Mouse (Mus musculus): ENCODE results near the gene Nedd4.
A peak's percentile ranks its signal among the peaks of the same experiment; 100 is the strongest.

Nedd4 gene

DNA sequence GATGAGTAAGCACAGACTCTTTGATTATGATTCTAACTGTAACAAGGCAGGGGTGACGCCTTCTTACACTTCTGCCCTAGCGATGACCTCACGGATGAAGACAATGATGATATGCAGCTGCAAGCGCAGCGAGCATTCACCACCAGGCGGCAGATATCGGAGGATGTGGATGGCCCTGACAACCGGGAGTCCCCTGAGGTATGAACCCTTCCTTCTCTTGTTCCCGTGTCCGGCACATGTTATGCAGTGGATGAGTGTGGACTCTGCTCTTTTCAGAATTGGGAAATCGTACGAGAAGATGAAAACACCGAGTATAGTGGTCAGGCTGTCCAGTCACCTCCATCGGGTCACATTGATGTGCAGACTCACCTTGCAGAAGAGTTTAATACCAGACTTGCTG is 59.1 kb downstream of the Nedd4 start:
- DNase-seq (ENCODE audit: low read depth, low spot score) = no peak

DNA sequence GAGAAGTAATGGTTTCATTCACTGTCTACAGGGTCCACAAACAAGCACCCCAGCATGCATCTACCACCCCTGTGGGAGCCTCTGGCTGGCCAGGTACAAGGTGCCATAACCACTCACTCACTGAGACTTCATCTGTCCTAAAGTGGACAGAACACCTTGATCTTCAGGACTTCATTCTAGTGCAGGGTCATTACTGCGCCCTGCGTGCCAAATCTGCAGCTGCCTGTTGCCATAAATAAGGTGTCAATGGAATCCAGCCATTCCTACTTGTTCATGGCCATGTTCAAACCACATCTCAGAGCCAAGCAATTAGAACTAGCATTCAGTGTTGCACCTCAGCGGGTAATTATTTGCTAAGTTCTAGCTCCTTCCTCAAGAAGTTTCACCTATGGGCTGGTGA is 60.5 kb downstream of the Nedd4 start:
- DNase-seq (ENCODE audit: low read depth, low spot score) = no peak

DNA sequence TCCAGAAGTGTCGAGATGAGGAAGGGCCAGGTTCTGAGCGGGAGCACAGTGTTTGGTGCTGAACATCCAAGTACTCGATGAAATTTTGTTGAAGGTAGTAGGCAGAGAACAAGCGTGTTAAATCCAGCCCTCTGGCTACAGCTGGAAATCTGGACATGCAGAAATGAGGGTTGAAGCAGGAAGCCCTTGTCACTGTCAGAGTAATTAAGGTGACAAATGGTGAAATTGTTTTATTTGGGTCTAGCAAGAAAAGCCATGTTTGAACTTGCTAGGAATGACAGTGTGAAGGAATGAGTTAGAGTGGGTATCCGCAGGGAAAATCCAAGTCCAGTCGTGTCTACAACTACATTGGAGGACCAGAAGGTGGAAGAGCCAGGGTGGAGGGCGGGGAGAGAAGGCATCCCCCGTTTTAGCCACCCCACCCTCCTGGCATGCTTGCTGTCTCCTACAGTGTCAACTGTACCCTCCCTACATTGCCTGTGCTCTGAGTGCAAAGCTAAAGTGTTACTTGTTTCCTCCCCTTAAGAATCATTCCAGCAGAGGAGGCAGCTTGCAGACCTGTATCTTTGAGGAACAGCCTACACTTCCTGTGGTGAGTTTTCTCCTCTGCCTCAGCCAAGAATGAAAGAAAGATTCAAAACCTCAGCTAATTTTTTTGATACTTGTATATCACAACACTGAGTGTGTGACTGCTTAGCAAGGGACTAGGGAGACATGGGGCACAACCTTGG is 62.5 kb downstream of the Nedd4 start:
- DNase-seq (ENCODE audit: low read depth, low spot score) = no peak

DNA sequence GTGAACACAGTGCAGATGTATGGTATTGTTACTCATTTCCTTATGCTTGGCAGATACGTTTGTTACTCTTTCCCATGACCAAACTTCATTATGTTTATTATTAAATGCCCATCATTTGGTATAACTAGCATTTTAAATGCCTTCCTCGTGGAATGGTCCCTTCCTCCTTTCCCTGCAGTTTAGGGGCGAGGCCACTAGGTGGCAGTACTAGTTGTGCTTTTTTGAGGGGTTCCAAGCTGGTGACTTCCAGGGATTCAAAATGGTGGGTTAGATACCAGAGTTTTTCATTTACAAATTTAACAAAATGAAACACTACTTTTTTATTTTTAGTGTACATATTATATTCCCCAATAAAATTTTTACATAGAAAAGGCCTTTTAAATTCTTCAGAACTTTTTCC is 71.8 kb downstream of the Nedd4 start:
- peak; percentile 28 for DNase-seq (ENCODE audit: low read depth, low spot score)

DNA sequence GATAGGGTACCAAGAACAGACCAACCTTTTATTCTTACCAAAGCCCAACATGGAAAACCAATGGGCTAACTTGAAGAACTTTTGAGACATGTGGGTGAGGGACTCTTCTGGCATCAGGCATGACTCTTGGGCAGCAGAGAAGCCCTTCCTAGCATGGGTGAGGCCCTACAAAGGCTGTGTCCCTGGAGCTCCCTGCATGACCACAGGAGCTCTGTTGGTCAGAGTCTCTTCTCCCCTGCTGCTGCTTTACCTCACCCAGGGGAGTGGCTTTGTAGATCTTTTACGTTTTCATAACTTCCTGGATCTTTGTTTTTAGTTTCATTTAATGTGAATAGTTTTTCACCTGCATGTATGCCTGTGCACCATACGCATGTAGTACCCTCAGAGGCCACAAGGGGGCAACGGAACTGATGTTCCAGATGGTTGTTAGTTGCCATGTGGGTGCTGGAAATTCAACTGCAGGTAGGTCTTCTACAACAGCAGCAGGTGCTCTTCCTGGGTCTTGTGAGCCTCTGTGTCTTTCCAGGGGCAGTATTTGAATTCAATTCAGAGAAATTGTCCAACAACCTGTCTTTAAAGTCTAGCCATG is 73.8 kb downstream of the Nedd4 start:
- DNase-seq (ENCODE audit: low read depth, low spot score) = peak; percentile 50

DNA sequence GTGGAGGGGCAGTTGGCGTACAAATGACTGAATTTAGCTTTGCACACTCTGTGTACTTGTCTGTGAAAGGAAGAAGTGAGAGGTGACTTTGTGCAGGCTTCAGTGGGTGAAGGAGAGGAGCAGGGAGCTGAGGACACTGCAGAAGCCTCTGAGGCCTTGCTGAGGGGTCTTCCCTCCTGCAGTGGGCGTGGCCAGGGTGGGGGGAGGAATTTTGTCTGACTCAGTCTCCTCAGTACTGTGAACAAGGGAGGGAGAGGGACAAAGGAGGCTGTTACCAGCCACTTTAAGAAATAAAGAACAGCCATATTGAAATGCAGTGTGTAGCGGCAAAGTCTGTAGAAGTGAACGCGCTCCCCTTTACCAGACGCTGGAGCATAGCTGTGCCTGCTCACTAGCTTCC is 79.1 kb downstream of the Nedd4 start:
- DNase-seq (ENCODE audit: low read depth, low spot score) = no peak

DNA sequence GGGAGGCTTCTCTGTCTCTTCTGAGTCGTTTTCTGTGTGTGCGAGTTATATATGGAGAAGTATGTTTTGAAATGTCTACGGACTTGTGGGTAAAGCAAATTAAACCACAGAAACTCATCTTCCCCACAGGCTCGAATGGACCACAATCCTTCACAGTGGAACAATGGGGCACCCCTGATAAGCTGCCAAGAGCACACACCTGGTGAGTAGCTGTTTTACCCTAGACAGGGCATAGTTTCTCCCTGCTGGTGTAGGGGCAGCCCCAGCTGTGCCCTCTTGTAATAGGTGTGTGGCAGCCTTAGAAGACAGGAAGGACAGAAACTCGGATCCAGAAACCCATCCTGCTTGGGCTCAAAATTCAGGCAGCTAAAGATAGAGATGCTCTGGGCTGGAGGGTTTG is 84.1 kb downstream of the Nedd4 start:
- no peak for DNase-seq (ENCODE audit: low read depth, low spot score)

DNA sequence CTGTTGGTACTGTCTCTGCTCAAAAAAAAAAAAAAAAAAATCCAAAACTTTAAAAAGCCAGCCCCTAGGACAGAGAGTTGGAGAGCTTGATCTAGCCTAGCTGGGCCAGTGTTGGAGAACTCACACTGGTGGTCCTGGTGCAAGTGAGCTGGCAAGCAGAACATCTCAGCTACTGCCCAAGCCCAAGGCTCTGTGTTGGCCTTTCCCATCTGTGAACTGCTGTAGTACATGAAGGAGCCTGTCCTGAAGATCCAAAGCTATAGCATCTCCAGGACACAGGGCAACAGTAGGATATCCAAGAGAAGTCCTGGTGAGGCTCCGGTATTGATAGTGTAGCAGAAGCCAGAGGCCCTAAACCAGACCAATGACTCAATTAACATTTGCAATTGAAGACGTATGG is 88.1 kb downstream of the Nedd4 start:
- DNase-seq (ENCODE audit: low read depth, low spot score) = no peak

DNA sequence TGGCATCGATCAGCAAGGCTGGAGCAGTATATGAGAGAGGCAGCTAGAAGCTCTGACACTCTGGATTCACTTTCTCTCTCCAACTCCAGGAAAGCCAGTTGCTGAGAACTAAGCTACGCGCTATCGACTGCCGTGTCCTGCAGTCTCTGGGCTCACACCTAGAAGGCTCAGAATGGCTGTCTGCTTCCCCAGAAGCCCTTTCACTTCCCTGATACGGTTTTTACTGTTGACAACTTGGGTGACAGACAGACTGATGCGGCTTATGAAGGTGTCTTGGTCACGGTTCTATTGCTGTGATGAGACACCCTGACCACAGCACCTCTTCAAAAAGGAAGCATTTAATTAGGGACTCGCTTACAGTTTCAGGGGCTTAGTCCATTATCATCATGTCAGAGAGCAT is 90.5 kb downstream of the Nedd4 start:
- DNase-seq (ENCODE audit: low read depth, low spot score) = no peak

DNA sequence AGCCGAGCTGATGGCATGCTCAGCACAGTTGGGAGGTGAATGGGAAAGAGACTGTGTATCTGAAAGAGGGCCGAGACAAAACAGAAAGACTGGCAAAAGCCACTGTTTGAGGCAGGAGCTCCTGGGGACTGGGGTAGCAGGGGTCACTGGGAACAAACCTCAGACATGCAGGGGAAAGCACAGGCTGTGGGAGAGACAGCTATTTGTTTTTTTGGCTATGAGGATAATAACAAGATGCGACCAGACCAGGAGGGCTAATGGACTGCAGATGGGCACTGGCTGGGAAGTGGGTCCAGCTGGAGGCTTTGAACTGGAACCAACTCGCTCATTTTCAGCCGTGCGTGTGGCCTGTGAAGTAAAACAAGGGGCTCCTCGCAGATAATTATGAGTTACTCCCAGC is 91.6 kb downstream of the Nedd4 start:
- DNase-seq (ENCODE audit: low read depth, low spot score) = no peak

DNA sequence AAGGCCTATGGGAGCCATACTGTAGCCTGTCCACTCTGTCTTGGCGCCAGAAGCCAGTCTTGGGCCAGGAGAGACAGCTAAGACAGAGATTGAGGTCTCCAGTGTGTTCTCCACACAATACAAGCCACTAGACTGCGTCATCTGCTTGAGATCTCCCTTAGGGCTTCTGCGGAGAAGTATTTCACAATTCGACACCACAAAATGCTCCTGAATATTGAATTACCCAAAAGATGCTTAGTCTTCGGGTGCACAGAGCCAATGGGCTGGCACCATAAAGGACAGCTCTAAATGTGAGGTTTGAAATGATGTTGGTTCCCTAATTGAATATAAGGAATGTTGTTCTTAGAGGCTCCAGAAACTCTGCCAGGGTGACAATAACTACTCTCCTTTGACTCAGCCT is 95.0 kb downstream of the Nedd4 start:
- no peak for DNase-seq (ENCODE audit: low read depth, low spot score)

DNA sequence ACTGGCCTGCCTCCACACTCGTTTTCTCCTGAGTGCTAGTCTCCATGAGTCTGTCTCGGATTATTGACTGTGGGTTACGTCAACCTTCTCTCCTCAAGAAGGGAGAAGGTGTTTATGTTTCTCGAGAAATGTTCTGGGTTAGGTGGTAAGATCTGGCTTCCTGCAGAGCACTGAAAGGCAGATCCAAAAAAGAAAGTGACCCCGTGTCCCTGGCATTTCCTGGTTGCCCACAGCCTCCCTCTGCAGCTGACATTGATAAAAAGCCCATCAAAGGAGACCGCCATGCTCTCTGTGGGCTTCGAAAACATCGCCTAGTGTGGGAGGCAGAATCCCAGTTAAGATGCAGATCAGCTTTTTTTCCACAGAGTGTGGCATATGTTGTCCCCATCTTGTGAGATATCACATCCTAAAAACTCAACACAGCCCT is 96.6 kb downstream of the Nedd4 start:
- no peak for DNase-seq (ENCODE audit: low read depth, low spot score)

DNA sequence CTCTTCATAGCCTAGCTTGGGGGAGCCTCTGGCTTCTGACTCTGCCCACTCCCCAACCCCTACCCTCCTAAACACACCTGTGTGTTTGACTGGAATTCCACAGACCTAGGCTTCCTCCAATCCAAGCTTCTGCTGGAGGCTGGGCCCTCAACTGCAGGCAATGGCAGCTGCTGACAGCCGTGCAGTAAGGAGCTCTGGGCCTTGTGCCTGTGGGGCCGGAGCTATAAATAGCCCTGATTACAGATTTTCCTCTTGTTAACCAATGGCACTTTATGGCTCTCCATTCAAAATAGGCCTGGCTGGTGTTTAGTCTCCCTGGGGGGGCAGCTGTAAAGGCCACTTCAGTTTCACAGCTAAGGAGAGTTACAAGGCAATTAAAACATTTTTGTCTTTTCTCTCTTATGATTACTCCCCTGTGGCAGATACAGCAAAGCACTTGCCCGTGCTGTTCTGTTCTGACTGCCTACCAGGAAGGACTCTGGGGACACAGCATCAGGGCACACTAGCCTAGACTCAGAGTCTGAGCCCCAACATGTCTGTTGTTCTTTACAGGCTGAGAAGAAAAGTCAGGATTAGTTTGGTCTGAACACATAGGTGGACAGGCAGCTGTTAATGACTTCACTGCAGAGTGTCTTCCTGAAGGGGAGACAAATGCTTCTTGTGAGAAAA is 101.0 kb downstream of the Nedd4 start:
- DNase-seq (ENCODE audit: low read depth, low spot score) = no peak

DNA sequence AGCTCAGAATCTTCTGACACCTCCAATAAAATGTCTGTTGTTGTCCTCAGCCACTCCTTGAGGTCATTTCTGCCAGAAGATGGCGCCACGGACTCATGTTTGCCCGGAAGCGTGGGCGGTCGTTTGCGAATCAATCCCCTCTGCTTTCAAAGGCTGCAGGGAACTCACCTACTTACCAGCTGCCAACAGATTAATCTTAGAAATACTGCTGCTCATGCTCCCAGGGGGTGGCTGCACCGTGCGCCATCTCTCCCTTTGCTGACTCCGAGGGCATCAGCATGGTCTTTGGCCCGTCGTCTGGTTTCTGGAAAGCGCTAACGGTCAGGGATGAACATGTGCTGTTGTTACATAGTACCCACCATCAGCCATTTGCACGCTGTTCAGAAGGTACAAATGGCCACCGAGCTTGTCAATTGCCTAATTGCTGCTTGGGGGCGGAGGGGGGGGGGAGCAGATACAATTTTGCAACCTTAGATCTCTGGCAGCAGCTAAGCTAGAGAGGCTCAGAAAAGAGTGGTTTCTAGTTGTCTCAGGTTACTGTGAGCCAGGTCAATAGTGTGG is 104.7 kb downstream of the Nedd4 start:
- no peak for DNase-seq (ENCODE audit: low read depth, low spot score)

DNA sequence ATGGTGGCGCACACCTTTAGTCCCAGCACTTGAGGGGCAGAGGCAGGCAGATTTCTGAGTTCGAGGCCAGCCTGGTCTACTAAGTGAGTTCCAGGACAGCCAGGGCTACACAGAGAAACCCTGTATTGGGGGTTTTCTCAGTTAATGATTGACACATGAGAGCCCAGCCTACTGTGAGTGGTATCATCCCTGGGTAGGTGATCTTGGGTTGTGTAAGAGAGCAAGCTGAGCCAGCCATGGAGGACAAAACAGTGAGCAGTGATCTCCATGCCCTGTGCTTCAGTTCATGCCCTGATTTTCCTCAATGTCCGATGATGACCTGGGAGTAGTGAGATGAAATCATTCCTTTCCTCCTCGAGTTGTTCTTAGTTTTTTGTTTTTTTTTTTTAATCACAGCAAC is 112.9 kb downstream of the Nedd4 start:
- DNase-seq (ENCODE audit: low read depth, low spot score) = no peak

DNA sequence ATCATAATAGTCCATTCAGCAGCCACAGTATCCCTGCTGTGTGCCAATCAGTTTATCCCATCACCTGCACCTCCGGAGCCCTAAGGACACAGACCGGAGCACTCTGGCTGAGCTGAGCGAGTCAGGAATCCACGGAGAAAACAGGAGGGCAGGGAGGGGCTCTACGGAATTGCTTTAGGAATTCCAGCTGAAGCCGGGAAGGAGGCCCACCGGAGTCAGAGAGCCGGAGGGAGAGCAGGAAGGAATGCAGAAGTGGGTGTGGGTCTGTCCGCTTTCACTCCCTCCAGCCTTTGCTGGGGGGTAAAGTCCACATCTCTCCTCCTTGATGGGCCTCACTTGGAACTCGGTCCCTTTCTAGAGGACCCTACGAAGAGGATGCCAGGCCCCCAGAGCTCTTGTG is 116.9 kb downstream of the Nedd4 start:
- DNase-seq (ENCODE audit: low read depth, low spot score) = no peak

DNA sequence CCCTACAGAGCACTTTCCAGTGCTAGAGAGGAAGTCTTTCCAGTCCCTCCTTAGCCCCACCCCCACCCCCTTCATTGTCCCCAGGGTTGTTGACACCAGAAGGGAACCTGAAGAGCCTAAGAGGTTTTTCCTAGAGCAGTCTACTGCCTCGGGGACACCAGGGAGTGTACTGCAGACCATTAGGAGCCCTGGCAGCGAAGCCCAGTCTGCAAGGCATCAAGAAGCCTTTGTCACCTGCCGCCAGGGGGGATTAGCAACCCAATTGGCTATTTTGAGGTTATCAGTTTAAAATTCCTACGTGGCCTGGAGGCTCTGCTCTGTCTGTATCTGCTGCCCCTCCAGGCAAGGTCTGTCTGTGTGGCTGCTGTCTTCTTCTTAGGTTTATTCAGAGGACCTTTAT is 117.6 kb downstream of the Nedd4 start:
- no peak for DNase-seq (ENCODE audit: low read depth, low spot score)

DNA sequence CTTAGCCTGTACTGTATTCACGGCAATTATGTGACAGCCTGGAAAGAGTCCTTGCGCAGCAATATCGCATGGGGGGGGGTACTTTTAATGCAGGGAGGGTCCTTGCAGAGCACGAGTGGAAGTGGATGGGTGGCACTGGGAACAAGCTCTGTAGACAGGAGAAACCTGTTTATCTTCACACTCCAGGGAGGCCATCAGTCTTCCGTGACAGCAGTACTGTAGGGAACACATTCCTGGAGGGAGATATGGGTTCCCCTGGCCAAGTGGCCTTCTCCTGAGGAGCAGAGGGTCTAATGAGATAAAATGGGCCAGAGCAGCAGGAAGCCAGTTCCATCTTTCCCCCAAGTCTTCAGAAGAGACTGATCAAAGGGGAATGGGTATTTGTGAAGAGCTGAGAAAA is 118.5 kb downstream of the Nedd4 start:
- no peak for DNase-seq (ENCODE audit: low read depth, low spot score)

DNA sequence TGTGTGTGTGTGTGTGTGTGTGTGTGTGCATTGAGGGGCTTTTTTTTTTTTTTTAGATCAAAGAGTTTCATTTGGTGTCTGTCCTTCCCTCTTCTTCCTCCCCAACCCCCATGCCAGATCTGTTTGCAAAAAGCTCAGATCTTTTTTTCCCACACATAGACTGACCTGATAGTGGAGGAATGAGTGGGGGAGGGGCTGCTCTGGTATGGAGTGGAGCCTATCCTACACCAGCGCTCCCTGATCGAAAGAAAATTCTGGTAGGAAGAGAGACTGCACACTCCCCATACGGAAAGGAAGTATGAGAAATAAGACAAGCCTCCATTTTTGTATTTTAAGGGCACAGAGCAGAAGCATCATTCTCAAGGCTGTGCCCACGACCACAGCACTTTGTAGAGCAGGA is 119.3 kb downstream of the Nedd4 start:
- DNase-seq (ENCODE audit: low read depth, low spot score) = no peak

DNA sequence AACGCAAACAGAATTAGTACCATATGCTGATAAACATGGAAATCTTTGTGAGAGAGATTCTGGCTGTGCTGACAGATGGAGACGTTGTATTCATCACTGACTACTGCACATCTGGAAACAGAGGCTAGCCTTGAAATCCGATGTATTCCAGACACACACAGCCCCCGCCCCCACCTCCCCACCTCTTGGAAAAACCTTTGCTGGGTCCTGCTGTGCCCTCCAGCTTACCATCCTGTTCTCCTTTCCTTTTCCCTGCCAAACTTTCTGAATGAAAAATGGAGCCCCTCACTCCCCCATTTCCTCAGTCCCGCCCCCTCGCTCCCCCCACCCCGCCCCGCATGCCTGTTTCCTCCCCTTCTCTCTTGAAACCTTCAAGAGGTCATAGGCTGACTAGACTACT is 120.0 kb downstream of the Nedd4 start:
- DNase-seq (ENCODE audit: low read depth, low spot score) = no peak

DNA sequence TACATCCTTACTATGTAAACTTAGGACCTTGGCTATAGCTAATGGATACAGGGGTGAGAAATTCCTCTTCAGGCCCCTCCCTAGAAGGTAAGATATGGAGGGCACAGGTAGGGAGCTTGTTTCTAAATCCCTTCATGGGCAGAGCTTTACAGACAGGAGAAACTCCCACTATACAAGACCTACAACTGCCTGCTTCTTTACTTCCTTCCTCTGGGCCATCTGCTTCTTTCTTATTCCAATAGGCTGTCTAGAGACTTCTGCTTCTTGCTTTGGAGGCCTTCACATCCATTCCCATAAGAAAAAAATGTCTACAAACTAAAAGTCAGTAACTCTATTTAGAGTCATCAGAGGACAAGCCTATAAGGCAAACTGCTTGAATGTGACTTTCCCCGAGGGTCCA is 125.6 kb downstream of the Nedd4 start:
- DNase-seq (ENCODE audit: low read depth, low spot score) = no peak

DNA sequence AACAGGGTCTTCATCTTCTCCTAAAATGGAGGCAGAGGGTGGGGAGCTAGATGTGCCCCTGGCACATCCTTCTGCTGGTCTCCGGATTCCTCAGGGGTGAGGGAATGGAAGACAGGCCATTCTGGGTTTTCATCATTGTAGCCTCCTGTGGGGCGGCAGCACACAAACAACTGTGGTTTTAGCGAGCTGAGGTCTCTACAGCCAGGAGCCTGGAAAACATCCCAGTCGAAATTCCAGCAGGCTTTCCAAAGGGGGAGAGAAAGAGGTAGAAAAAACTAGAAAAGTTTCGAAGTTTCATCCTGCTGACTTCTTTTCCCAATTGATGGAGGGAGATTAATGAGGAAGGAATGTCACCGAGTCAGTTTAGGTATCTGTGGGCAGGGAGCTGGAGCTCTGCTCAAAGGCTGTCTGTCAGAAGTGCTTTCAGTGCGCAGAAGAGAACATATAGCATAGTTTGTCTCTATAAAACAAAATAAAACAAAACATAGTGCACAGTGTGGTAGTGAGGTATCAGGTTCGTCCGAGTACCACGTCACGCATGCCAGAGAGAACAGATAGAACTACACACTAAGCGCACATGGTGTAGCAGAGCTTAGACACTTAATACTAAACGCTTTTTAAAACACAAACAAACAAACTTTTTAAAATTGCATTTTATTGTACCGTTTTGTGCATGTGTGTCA is 128.5 kb downstream of the Nedd4 start:
- DNase-seq (ENCODE audit: low read depth, low spot score) = no peak

All from c-Kit-negative CD71-positive TER-119-positive erythroid progenitor cells, embryonic 14.5 days (primary cell).